Mouse (Mus musculus) granulocyte monocyte progenitor cell, adult 5-6 weeks (primary cell): Measurements from ENCODE around the gene Ermp1. TPM values are rescaled to one million over a fixed set of nuclear protein-coding genes. Genes with fewer than 3 reads are reported as not detected.

Source experiments
- ATAC-seq: replicated peaks from 2 replicates; pipeline ENCODE4 v1.8.0; 2016; ENCODE audit warnings: mild to moderate bottlenecking, moderate TSS enrichment, inconsistent platforms; ENCODE audit not compliant: poor library complexity, severe bottlenecking
- total RNA-seq, 2 experiments: library from RNA; stranded (forward) in 1 of 2; stranded (reverse) in 1 of 2; fragments of 200-712, 200-1000 nt in 1 of 2; fragments of >200 nt in 1 of 2; fragmentation: Nextera tagmentation in 1 of 2; gene quantifications; 2 replicates each; pipeline ENCODE4 v1.2.3; 2014 to 2017

The Ermp1 gene
- total RNA-seq, 2 experiments from 2014 or later = 39.2 to 61.3 TPM

DNA sequence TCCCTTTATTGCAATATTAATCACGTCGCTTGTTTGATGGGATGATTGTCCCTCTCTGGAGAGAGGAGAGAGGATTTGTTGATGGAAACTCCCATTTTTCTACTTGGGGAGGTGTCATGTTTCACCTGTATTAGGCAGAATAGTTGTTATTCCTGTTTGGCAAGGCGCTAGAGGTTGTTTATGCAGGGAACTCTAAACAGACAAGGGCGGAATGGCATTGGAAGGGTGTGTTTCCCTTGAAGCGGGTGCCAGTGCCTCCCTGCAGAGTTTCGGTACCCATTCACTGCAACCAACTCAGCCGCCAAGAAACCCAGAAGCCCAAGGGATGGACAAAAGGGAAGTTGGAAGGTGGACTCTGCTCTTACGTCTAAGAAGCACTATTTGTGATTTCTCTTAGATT lies 15.6 kb upstream of the Ermp1 start:
- ATAC-seq = no peak

DNA sequence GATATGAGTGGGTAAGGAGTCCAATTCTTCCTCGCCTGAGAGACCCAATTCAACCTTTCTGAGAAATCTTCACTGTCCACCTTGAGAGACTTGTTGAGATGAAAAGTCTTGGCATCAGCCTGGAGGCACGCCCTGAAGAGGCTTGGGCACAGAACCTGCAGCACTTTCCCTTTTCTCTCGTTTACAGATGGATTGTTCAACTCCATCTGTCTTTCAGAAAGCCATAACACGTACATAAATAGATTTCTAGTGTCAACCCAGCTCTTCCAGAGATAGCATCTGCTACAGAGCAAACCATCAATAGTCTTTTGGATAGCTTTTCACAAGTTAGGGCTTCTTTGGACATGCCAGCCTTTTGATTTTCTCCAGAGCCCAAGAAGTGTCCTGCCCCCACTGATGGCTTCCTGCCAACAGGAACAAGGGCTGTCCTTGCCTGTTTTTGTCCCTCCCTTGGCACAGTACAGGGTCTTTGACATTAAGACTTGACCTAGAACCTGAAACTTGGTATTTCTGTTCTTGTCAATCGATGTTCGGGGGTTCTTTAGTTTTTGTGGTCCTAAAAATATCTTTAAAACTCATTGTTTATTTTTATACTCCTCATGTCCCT lies 13.9 kb upstream of the Ermp1 start:
- ATAC-seq = no peak

DNA sequence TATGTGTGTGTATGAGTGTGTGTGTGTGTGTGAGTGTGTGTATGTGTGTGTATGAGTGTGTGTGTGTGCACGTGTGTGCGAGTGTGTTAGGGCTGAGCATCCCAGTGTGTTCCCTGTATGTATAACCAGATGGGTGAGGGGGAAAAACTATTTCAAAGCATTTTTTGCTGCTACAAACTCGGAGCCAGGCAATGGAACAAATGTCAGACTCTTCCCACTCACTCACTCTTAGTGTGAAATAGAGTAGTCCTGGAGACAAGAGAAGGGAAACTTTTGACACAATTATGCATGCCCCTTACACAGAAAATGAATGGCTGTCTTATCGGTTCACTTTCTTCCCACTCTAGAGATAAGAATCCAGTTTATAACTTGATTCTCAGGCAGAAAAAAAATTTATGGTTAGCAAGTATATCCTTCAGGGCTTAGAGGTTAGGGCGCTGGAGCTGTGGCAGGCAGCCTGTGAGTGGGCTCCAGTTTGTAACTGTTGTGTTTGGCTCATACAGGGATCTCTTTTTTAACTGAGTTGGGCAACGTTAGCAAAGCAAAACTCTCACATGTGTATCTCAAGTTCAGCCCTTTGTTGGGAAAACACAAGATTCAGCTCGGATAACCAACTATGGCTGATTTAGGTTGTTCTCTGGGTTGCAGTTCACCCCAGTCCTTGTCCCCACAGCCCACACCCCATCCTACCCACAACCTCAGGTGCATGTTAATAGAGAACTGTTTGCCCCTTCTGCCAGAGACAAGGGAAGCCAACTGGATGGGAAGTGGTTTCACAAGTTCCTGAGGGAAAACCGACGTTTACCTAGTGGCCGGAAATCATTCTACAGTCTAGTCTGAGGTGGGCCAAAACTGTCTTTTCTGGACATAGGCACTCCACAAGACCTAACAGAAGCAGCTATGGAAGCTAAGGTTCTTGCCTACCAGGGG lies 12.9 kb upstream of the Ermp1 start:
- ATAC-seq = peak; percentile 71

DNA sequence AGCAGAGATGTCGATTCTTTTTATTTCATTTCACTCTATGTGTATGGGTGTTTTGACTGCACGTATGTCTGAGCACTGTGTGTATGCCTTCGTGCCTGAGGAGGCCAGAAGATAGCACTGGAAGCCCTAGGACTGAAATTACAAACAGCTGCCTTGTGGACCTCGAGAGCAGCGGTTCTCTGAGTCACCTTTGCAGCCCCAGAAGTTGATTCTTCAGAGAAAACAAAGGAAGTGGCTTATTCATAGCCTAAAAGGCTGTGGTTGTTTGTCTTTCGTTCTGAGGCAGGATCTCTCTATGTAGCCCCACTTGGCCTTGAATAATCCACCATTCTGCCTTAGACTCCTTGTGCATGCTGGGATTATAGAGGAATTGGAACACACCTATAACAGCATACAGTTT lies 11.5 kb upstream of the Ermp1 start:
- ATAC-seq = no peak

DNA sequence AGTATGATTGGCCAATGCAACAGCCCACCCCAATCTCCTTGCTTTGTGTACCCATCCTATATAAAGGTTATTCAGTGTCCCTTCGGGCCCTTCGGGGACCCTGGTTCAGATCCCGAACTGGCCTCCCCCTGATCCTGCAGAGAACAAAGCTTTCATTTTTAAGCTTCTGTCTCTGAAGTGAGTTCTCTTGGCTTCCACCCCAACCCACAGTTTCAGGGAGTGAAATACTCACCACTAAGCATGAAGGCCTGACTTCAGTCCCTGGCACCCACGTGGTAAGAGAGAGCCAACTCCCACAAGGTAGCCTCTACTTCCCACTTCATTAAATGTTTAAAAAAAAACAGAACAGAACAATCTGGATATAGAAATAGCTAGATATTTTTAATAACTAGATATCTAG lies 10.6 kb upstream of the Ermp1 start:
- ATAC-seq = no peak

DNA sequence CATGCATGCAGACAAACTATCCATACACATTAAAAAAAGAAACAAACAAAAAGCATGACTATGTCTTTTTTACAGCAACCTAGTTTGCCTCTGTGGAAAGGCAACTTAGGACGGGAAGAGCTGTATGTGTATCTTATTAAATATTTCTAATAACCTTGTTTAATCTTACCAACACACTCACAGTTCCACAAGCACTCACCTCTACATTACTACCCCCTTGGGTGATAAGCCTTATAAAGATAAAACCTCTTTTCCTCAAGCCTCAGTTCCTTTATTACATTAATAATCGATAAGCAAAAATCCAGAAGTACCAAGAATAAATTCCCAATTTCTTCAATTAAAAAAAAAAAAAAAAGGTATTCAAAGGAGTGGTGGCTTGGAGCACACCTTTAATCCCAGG lies 9.3 kb upstream of the Ermp1 start:
- ATAC-seq = no peak

DNA sequence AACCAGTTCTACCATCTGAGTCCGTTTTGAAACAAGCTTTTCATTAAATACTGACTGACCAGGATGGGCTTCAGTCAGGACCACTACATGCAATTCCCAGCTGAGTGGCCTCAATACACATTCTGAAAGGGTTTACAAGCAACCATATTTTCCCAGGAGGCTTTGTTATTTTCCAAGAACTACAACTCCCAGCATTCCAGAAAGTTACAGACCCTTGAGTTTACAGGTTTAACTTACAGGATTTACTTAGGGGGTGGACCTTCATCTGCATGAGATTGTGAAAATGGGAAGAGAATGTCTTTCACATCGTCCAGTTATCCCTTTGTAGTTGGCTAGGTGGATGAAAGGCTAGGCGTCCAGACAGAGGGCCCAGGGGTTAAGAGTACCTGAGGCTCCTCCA lies 8.8 kb upstream of the Ermp1 start:
- ATAC-seq = no peak

DNA sequence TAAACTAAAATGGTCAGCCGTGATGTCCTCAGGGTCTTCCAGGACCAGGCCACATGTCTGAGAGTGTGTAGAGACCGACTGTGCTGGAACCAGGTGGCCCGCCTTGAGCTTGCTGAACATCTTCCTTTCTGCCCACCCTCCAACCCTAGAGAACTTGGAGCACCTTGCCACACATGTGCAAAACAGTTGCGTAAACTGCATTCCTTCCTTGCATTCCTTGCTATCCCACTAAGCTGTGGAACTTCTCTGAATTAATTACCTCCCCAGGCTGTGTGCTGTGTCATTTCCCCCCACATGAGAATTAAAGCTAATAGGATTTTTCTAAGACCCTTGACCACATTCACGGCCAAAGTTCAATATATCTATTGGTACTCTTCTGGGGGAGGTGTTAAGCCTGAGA lies 8.4 kb upstream of the Ermp1 start:
- no peak for ATAC-seq

DNA sequence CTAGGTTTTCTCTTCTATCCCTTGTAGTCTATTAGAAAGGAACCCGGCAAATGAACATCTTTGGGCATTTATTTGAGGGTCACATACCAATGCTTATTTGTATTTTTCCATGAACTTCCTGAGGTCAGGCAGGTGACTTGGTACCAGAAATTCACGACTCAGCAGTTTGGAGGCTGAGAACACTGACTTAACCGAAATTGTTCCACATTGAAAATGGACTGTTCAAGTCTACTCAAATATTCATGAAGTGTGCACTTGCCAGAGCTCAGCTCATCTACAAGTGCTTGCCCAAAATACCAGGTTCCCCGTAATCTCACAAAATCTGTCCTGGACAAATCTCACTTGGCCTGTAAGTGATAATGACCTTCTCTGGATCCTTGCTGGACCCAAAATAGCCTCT lies 7.8 kb upstream of the Ermp1 start:
- ATAC-seq = no peak

DNA sequence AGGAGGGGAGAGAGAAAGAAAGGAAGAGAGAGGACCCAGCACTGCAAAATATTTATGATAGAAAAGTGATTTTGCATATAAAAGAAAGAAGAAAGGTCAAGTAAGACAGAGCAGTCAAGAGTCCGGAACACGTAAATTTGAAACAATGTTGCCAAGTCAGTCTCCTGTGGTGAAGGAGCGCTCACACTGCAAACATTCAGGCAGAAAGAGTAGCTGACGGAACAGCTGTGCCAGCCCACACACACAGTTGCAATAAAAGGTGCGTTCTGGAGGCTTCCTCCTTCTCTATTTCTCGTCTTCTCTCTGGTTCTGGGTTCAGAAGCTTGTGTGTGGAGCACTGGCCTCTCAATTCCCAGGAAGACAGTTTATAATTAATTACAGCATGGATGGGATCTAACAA lies 6.9 kb upstream of the Ermp1 start:
- ATAC-seq = no peak

DNA sequence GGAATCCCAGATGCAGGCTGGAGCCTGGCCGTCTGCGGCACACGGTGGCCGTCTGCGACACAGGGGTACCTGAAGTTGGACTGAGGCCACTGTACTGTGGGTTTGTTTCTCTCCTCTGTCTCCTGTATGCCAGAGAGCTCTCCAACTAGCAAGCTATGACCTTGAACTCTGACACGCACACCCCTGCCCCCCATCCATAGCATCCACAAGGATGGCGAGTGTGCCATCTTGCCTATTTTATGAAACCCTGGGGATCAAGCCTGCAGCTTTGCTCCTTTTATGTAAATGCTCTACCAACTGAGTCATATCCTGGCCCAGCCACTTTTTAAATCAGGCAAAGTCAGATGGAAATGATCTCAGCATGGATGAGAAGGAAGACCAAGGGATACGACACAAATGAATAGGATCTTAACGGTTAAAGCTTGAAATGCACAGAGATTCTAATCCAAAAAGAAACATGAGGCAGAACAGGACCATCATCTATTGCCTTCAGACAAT lies 5.6 kb upstream of the Ermp1 start:
- ATAC-seq = no peak

DNA sequence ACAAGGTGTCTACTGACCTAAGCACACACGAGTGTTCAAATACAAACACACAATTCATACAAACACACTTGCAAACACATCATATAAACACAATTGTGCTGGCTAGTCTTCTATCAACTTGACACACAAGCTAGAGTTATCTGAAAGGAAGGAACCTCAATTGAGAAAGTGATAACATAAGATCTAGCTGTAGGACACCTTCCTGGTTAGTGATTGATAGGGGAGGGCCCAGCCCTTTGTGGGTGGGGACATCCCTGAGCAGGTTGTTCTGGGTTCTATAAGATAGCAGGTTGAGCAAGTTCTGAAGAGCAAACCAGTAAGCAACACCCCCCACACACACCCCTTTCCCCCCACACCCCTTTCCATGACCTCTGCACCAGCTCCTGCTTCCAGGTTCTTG lies 1.5 kb upstream of the Ermp1 start:
- ATAC-seq = no peak

DNA sequence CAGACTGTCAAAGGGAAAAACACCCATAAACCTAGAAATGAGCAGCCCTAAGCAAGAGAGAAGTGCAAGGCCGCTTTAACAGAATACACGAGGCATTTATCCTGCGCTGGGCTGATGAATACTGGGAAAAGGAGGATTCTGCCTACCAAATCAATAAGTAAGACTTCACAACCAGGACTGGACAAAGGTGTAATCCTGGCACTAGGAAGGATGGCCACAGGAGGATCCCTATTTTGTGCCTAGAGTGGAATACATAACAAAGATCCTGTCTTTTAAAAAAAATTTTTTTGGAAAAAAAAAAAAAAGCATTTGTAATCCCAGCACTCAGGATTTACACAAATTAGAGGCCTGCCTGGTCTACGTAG lies 317 bp upstream of the Ermp1 start:
- ATAC-seq = no peak

DNA sequence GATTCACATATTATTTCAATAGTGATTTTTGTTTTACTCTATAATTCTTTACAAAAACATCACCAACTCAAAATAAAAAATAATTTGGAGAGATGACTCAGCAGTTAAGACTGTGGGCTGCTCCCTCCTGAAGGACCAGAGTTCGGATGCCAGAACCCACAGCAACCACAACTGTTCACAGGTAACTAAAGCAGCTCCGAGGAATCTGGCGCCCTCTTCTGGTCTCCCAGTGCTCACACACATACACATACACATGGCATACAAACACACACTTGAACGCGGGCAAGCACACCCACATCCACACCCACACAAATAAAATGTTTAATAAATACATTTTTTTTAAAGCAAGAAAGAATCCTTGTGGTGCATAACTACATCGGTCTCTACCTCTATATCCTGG lies 3.5 kb downstream of the Ermp1 start:
- ATAC-seq = no peak

DNA sequence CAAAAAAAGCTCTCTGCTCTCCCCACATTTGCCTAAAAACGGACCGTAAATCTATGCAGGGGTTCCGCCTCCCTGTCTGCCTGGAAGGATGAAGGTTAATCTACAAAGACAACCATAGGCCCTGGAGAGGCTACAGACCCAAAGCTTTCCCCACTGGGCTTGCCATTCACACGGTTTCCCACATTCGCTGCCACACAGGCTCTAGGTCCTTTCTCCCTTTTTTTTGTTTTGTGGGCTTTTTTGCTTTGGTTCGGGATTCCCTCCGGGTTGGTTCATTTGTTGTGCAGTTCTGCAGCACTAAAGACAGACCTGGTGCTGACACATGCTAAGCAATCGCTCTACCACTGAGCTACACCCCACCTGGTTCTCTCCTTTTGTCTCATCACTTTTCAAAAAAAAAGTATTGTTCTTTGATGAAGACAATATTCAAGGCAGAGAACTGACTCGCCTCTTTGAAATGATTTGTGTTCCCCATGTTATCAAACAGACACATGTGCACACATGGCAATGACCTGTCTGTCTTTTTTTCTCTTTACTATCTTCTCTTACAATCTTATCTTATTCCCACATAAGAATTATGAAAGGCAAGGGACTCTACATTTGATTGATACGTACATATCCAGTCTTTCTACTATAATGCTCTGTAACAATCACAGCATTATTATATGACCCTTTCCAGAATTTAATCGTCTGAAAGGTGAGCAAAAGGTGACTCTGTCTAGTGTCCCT lies 4.9 kb downstream of the Ermp1 start:
- no peak for ATAC-seq

DNA sequence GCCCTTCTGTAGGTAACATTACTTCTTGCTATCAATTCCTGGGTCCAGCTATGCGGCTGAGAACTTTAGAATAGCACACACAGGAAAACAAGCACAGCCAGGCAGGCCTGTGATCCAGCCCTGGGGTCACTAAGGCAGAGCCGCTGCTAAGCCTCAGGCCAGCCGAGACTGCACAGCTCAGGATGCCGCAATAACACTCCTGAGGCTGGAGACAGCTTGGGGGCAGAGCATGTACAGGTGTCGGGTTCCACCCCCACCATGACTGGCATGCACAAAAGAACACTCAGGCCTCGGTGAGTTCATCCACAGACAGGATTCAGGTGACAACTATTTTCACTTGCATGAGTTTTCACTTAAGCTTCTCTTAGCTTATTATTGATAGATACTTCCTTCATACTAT lies 6.0 kb downstream of the Ermp1 start:
- ATAC-seq = no peak

DNA sequence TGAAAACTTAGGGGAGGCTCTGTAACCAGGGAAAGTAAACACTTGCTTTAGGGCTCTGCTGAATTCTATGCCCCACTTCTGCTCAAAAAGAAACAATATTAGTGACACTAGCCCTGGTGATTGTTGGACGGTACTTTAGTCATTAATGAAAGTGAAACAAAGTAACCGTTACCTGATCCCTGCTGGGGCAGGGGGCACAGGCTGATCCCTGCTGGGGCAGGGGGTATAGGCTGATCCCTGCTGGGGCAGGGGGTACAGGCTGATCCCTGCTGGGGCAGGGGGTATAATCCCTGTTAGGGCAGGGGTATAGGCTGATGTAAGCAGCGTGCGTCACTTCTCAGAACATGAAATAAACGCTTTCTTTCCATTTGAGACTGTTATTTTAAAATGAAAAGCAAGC lies 6.7 kb downstream of the Ermp1 start:
- no peak for ATAC-seq

DNA sequence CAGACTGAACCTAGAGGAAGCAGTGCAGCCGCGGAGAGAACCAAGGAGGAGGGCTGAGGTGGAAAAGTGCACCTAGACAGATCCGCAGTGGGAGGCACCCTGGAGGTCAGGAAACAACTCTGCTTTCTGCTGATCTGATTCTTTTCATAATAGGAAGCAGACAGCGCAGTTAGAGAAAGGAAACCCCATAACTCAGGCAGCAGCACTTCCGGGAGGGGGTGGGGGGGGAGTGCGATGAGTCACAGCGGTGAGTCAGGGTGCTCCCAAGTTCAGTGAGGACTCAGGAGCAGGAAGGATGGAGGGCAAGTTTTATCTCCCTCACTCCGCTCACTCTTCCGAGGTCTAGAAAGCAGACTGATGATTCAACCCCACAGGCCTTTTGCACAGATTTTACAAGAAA lies 7.2 kb downstream of the Ermp1 start:
- ATAC-seq = peak; percentile 71

DNA sequence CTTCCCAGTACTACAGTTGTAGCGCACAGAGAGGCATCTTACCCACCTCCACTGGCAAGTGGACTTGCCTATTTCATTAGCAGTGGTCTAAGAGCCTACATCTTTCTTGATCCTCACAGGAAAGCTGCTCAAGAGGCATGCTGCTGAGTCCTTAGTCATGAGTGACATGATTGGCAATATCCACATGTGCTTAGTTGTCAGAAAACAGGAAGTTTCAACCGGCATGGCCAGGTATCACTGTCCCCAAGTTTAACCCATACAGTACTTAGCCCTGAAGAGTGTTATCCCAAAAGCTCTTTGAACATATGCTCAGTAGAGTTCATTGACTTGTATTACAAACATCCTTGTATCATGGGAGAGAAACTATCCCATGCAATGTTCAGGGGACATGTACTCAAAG lies 36.1 kb downstream of the Ermp1 start:
- 0 out of 2 replicates have a peak, but pooled peaks have one; percentile 5 for ATAC-seq

DNA sequence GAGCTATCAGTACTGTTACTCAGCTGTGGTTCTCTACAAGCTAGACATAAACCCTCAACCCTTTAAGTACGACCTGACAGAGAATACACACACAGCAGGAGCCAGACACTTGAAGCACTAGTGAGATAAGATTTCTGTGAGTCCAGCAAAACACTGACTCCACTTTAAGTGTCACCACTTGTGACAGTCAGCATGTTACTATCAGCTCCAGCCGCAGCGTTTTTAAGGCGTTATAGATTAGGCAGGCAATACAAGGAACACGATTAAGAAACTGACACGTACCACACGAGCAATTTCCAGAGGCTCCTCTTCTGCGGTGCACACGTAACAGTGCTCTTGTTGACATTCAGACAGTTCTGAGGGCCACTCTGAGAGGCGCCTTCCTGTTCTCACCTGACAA lies 37.3 kb downstream of the Ermp1 start:
- ATAC-seq = no peak

DNA sequence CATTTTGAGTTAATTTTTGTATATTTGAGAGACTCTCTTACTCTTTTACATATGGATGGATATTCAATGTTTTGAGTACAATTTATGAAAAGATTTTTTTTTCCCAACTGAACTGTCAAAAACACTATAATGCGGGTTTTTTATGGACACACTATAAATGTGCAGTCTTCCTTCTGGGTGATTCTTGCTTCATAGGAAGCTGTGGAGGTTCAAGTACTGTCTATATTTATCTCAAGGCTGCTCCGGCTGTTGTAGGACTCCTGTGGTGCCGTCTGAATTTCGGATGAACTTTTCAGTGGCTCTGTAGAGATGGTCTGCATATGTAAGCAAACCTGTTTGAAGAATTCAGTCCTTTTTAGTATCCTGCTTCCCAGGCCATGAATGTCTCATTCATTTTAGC lies 40.0 kb downstream of the Ermp1 start:
- no peak for ATAC-seq
